Mouse (Mus musculus) megakaryocyte, embryonic 14.5 days (primary cell): ENCODE data around the gene Megf8.

ENCODE experiments used
- FLI1 ChIP-seq: IDR thresholded peaks from 2 replicates; pipeline ENCODE4 v1.6.1; 2012; ENCODE audit warnings: low read length, inconsistent platforms, mixed read lengths
- GATA1 ChIP-seq: IDR thresholded peaks from 3 replicates; pipeline ENCODE4 v1.6.1; 2012; ENCODE audit warnings: mixed read lengths, low read length, inconsistent platforms, borderline replicate concordance

GRCm38 (mm10) chr7:25269029-25269428 is 47.9 kb upstream of the Megf8 start:
- no peak for TF ChIP-seq GATA1
- TF ChIP-seq FLI1: no peak
